In the genomic region with DNA sequence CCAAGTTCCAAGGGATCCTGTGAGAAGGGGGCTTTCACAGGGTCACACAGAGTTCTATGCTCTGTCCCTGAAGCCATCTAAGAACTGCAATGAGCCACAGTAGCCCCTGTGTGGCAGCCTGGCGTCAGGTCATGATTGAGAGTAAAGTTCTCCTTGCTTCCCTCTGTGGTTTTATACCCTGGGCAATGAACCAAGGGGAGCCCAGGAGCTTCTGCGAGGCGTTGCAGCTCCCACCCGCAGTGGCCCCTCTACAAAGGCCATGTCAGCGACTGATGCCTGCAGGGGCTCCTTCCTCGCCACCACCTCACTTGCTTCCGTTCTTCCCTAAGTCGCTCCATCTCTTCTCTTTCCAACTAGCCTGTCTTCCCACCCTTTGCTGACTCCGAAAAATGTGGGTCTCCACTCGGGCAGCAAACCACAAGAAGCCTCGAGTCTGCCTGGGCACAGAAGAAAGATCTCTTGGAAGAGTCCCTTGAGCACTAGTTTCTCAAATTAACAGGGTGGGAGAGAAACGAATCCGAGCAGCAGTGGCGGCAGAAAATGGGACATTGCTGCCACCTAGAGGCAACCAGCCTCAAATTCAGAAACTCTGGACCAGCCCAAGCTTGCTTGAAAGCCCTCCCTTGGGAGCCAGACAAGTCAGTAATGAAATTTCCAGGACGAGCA, we compare ENCODE assay signal across 8 mouse cellular contexts. TPM values are rescaled to one million over a fixed set of nuclear protein-coding genes. Genes with fewer than 3 reads are reported as not detected.
DNase-seq lines count a peak whose midpoint lies in the region; ATAC-seq lines count a peak whose summit lies in the region.

No protein-coding gene starts in this region.

- no peaks in the 10 kb centered on the region for H3K9me3 ChIP-seq in hindbrain, embryonic 14.5 days (ENCODE audit: control insufficient read depth, low read length)

- H3K27ac ChIP-seq in hindbrain, embryonic 14.5 days: no peak overlapping the region

- peak overlapping the region; percentile 34 for H3K4me3 ChIP-seq in hindbrain, embryonic 14.5 days (replicated peaks; ENCODE audit: low read length)

- under 1% methylated on average over 15 of the region's 15 CpGs for WGBS in hindbrain, embryonic 14.5 days

- peak overlapping the region; percentile 61 for H3K4me2 ChIP-seq in hindbrain, embryonic 14.5 days (replicated peaks)

- H3K27me3 ChIP-seq in hindbrain, embryonic 14.5 days (ENCODE audit: control insufficient read depth, insufficient read depth, low read length): no peaks in the 10 kb centered on the region

- peak; percentile 54 for DNase-seq in T-cell, adult 2 months (ENCODE audit: low spot score)
- DNase-seq in cerebellum, postnatal 25 days: peak; percentile 87 to 88
- DNase-seq in frontal cortex, postnatal 25 days (ENCODE audit: low spot score in 2 of 2): peak; percentile 66 to 74
- peak; percentile 92 for DNase-seq in hindbrain, embryonic 14.5 days (ENCODE audit: low spot score)
- DNase-seq in left cerebral cortex, adult 18-20 months (ENCODE audit: low spot score in 2 of 2): peak; percentile 83 to 89
- DNase-seq in lung, postnatal 4 days: peak; percentile 70 to 85
- DNase-seq in retina, postnatal 1 day: peak; percentile 90
- DNase-seq in thymus, postnatal 4 days: peak; percentile 82

- no peaks in the 10 kb centered on the region for H3K4me1 ChIP-seq in hindbrain, embryonic 14.5 days (replicated peaks; ENCODE audit: control insufficient read depth, insufficient read depth, low read length)

- no peaks in the 10 kb centered on the region for H3K36me3 ChIP-seq in hindbrain, embryonic 14.5 days (replicated peaks; ENCODE audit: control insufficient read depth, insufficient read depth)

- peak overlapping the region; percentile 47; the same call in 1 of the 2 replicates for H3K9ac ChIP-seq in hindbrain, embryonic 14.5 days

- ATAC-seq in hindbrain, embryonic 14.5 days (ENCODE audit: low FRiP score): peak; percentile 90

RNA-seq across cellular contexts. Expression of gene 1700016C15Rik, which starts 27.0 kb away (rescaled TPM):
- polyA plus RNA-seq in hindbrain, embryonic 14.5 days (2014; fragmentation: Nextera tagmentation; extraction: Ambion mirVana): not detected in 2 replicates
- total RNA-seq in left cerebral cortex, adult 18-20 months (2021): not detected
